Mouse (Mus musculus) MEL-GATA-1-ER (cell line): ENCODE results near the gene Camk2g.
A peak's percentile ranks its signal among the peaks of the same experiment; 100 is the strongest.

Experiments
- DNase-seq: peaks from one replicate; pipeline ENCODE4 v3.0.0-alpha.2; 2012; ENCODE audit warnings: low read depth; ENCODE audit errors: extremely low read depth

Gene Camk2g

DNA sequence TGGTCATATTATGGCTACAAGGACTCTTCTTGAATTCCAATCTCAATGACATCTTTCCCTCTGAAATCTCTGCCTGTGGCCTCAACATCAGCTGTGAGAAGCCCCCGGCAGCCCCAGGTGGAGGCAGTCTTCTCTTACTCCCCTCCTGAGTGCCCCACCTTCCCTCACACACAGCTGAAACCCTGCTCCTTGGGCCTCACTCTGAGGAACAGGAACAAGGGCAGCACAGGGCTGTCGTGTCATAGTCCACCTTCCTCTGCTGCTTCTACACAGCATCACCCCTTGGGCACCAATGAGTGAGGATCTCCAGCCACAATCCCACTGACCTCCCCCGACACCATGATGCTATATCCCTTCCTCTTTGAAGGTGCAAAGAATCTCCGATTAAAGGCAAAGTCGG, 7.9 kb downstream of the Camk2g start:
- no peak for DNase-seq

DNA sequence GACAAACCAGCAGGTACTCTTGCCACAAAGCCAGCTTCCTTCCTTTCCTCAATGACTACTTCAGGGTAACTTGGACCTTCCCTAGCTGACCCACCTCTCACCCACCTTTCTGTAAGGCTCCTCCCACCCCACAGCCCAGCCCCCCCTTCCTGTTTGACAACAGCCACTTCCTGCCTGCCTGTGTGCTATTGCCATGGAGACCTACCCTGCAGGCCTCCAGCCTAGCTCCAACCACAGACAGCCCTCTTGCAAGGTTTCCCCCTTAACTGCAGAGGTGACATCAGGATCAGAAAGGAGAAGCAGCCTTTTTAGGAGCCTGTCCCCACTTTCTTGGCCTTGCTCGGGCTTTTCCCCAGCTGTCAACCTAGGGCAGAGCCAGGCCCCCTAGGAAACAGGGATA, 8.7 kb downstream of the Camk2g start:
- peak; percentile 26 for DNase-seq

- DNase-seq = no peak
Measured at GRCm38 (mm10) chr14:20784708-20785107, 9.2 kb downstream of the Camk2g start.

DNA sequence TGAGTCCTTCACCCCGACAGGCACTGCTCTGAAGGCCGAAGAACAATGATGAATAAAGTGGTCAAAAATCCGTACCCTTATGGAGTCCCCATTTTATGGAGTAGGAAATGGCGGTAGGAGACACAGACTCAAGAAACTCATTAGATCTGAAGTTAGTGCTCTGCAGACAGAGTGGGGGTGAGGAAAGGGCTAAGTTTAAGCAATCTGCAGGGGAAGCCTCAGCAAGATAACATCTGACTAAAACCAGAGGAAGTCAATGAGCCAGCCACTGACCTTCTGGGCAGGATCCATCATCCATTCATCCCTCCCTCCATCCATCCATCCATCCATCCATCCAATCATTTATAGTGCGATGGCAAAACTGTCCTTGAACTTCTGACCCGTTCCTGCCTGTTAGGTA, 10.4 kb downstream of the Camk2g start:
- no peak for DNase-seq

DNA sequence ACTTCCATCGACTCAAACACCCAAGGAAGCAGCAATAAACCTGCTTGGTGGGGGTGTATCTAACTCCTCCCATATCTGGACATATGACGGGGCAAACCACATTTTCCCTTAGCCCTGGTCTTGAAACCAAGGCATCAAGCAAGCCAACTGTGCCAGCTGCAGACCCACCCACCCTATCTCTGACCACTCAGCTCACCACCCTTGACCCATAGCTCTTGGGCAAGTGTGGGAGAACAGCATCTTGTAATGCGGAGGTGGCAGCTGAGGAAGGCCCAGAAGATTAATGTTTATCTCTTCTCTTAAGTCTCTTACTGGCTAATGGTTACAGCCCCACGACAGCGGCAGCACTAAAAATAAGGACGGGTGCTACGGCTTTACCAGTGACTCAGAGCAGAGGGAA, 11.0 kb downstream of the Camk2g start:
- no peak for DNase-seq

- DNase-seq = no peak
Measured at GRCm38 (mm10) chr14:20780217-20780616, 13.7 kb downstream of the Camk2g start.

DNA sequence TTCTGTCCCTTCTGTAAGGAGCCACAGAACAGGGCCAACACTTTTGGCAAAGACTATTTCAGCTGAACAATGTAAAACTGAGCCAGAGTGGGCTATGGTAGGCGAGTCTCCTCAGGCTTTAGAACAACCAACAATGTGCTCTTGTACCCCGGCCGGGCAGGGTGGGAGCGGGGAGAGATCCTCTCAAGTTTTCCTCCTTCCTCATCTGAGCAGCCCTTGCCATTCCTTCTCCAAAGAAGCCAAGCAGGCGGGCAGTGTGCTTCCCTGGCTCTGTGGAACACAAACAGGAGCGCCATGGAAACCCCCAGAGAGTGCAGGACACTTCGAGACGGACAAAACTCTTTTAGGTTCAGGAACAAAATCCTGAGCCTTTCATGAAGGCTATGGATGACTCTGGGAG, 15.4 kb downstream of the Camk2g start:
- no peak for DNase-seq

DNA sequence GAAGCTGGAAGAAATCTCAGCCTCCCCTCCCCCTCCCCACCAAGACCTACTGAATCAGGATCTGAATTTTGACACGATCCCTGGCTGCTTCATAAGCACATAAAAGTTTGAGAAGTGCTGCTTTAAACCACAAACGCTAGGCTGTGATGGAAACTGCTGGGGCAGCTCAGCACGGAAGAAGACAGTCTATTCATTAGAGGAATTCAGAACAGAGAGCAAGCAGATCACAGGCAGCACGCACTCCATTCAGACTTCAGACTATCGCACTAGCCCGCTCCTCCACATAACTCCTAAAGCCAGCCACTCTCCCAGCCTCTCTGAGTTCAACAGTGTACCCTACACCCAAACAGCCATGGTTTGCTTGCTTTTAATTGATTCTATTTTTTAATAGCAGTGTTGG, 18.2 kb downstream of the Camk2g start:
- no peak for DNase-seq

- no peak for DNase-seq
Measured at GRCm38 (mm10) chr14:20773410-20773809, 20.5 kb downstream of the Camk2g start.

- DNase-seq = no peak
Measured at GRCm38 (mm10) chr14:20772808-20773207, 21.1 kb downstream of the Camk2g start.

- DNase-seq = no peak
Measured at GRCm38 (mm10) chr14:20771941-20772340, 21.9 kb downstream of the Camk2g start.

DNA sequence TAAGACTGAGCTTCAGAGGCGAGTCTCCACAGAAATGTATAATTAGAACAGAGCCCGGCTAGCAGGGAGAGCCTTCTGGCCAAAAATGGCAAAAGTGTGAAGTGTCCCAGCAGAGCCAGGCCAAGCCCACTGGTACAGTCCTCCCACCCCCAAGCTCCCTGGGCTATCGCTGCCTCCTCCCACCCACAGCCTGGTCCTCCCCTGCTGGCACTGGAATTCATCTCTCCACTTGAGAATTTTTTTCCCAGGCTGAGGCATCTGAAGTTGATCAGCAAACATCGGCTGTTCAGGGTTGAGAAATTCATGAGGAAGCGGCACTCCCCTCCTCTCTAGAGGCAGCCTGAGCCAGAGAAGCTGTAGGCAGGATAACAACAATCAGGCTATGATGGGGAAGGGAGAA, 25.3 kb downstream of the Camk2g start:
- no peak for DNase-seq

DNA sequence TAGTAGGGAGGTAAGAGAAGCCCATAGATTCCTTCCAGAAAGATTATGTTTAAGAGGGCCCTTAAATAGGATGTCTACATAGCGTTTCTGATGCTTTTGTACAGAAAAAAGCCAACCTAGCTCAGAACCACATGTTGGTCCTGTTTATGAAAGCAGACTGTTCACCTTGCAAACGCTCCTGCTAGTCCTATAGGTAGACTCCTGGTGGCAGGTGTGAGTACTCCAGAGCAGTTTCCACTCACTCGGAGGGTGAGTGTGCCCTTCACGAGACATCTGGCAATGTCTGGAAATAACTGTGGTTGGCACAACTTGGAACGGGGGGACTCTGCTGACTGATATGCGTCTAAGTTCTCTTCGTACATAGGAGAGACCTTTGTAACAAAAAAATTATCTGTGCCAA, 26.0 kb downstream of the Camk2g start:
- DNase-seq = no peak

DNA sequence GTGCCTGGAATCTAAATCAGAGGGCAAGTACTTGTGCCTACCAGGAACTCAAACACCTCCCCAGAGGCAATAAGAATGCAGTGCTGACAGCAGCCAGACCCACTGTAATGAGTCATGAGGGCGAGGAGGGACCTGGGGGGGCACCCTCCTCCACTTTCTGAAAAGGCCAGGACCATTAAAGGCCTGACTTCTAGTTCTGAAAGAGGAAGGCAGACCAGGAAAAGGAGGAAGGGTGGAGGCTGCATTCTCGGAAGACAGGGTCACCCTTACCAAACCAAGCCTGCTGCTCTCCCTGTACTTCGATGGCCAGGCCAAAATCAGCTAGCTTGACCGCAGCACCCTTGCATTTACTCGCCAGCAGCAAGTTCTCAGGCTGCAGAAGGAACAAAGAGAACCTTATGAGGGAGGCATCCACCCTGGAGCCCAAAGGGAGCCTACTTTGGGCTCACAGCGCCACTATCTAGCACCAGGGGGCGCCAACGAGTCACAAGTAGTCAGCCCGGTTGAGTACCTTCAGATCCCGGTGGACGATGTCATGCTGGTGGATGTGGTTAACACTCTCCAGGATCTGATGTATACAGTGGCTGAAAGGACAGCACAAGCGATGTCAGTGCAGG, 28.1 kb downstream of the Camk2g start:
- peak; percentile 26 for DNase-seq

DNA sequence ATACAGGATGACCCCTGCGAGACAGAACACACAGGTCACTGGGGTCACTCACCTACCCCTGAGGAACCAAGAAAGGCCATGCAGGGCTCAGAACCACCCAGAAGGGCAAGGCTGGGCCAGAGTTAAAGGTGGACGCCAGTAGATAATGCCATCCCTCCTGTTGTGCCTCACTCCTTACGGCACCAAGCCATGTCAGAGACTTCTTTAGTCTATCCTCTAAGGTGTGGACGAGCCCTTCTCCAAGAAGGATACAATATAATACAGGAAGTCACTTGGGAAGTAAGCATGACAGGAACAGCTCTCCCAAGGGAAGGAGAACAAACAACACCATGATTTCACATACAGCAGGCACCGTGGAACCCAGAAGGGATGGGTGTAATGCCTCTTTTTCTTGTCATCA, 28.9 kb downstream of the Camk2g start:
- DNase-seq = no peak

DNA sequence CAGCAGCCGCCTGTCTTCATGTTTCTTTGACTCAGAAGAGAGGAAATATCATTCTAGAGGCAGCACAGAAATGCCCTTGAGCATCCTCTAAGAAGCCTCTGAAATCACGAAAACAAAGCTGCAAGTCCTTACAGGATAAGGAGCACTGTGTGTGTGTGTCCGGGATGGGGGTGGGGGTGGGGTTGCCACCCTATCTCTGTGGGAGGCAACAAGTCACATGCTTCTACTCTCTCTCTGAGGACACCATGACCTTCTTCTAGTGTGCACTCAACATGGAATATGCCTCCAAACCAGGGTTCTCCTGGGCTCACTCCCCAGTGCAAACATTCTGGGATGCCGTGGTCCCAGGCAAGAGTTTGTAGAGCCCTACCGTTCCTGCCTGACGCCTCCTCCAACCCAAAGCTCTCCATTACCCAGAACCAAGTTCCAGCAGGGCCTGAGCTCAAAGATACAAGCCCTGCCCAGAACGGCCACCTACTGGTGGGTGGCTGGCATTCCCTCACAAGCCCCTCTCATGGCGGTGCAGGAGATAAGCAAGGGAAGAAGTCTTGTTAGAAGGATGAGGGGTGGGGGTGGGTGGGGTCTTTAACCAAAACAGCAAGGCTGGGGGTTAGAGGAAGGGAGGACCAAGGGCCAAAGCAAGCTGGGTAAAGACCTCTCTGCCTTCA, 35.0 kb downstream of the Camk2g start:
- no peak for DNase-seq

DNA sequence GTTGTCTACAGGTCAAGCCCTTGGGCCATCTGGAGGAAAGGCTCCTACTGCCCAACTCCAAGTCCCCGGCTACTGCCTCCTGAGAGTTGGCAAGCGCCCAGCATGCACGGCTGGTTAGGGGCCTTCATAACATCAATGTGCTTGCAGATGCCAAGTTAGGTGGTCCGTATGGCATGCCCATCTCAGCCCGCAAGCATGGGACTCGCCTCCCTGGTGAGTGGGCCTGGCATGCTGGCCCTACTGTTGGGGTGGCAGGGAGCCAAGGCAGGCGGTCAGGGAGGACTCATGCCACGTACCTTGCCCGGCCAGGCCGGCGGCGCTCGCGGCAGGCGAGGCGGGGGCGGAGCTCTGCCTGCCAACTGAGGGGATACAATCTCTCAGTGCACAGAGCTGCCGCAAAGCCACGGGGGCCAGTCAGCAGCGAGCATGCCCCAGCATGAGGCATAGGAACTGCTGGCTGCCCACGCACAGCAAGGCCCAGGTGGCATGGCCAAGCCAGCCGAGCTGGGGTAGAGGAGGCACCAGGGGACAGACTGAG, 36.4 kb downstream of the Camk2g start:
- no peak for DNase-seq

DNA sequence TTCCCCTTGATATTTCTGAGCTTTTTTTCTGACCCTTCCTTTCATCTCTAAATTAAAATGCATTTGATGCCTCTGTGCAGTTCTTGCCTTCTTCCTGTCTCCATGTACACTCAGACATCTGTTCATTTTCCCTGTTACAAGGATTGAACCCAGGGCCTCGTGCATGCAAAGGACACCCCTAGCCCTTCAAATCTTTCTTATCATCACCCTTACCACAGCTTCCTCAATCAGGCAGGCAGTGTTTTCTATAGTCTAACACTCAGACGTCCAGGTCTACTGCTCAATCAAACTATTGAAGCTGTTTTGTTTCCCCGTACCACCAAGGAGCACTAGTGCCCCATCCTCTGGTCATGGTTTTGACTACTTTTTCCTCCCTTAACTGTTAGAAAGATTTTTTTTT, 40.1 kb downstream of the Camk2g start:
- peak; percentile 25 for DNase-seq

GRCm38 (mm10) chr14:20750503-20750902, 43.4 kb downstream of the Camk2g start:
- DNase-seq = no peak

DNA sequence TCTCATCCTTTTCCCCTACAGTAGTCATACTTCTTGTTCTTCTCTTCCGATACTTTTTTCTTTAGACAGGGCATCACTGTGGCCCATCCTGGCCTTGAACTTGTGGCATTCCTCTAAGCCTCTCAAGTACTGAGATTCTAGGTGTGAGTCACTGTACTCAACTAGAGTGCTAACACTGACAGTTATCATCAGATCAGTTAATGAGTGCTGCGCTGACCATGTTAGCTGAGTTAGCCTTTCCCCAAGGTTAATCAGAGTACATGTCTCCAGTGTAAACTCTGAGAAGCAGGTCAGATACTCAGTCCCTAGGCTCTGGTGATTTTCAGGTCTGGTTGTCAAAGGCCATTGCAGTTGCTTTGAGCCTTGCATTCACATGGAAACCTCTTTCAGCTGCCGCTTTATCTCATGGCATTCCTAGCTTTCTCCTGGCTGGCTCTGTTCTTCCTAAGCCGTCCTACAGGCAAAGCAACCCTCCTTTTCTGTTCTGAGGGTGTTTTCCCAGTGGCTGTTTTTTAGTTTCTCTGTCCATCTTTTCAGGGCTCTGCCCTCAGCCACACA, 44.3 kb downstream of the Camk2g start:
- no peak for DNase-seq

GRCm38 (mm10) chr14:20748388-20748787, 45.5 kb downstream of the Camk2g start:
- DNase-seq = no peak

- no peak for DNase-seq
Measured at GRCm38 (mm10) chr14:20746935-20747334, 47.0 kb downstream of the Camk2g start.

DNA sequence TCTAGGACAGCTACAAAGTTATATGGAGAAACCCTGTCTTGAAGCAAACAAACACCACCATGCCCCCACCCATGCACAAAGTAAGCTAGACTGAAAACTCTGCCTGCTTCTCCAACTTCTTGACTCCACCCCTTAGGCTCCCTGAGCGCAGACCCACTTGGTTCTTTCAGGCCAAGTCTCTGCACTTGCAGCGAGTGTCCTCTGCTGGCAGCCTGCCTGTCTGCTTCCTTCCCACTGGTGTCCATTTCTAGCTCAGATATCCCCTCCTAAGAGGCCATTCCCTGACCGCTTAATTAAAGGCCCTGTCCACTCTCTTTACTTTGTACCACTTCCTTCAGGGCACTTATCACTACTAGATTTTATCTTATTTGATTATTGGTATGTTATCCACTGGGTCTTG, 50.3 kb downstream of the Camk2g start:
- no peak for DNase-seq
